Comparison of ENCODE assay signal across 9 mouse cellular contexts in the genomic region with DNA sequence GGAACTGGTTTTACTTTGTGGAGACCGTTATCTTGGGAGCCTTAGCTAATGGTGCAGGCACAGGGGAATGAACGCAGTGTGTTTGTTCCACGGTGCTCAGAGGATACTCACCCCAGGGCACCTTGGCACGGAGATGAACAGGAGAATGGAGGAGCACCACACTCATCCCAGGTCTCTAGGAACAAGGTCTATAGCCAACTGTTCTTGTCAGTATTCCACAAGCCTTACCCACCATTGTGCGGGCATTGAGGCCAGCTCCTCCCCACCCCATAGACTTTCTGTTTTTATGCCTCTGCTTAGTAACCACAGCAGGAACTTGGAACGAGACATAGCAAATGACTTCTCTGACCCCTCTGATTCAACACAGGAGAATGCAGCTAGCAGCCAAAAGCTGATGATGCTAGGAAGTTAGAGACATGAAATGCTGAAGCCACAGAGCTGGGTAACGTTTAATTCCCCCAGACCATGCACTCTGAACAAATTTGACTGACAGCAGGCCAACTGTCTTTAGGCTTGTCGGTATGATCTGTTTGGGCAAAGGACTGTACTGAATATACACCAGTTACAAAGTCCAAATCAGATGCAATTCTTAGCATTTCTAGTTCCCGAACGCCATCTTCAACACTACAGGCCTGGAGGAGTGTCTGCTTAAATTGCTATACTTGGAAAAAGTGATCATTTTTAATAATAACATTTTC.
DNase-seq lines count a peak whose midpoint lies in the region; ATAC-seq and TF ChIP-seq lines count a peak whose summit lies in the region.
"Had no signal": no experiment of that assay in that cellular context is flagged by ENCODE, and none has a peak within 500 bp of the region (broad histone marks: within the 10 kb centered on the region; RNA-seq: fewer than 3 reads in every experiment).

No protein-coding gene starts in this region.

- DNase-seq in liver, adult 2 months (ENCODE audit: extremely low read depth, low read depth, low spot score), result peak; percentile 2
- no peak for DNase-seq in liver, postnatal 0 days
- DNase-seq in forebrain, embryonic 14.5 days (ENCODE audit: low spot score), result no peak
- no peak for DNase-seq in hindbrain, embryonic 14.5 days (ENCODE audit: low spot score)
- peak; percentile 48 for DNase-seq in lung, postnatal 36 days
- DNase-seq in thymus, postnatal 36 days, result no peak
- DNase-seq in thymus, adult 2 months, result no peak
- DNase-seq in testis, postnatal 10 days (ENCODE audit: low spot score), result no peak

- H3K27ac ChIP-seq in liver, adult 2 months (replicated peaks; ENCODE audit: insufficient read depth, low read depth, low read length), result no peak overlapping the region
- H3K27ac ChIP-seq in liver, postnatal 0 days (ENCODE audit: low read depth), result no peak overlapping the region
- no peak overlapping the region for H3K27ac ChIP-seq in forebrain, embryonic 14.5 days (ENCODE audit: low read depth, low read length)
- H3K27ac ChIP-seq in hindbrain, embryonic 14.5 days, result peak overlapping the region; percentile 63
- H3K27ac ChIP-seq in thymus, adult 2 months (ENCODE audit: control insufficient read depth, insufficient read depth, low read length), result no peak overlapping the region
- H3K27ac ChIP-seq: liver, embryonic 14.5 days had no signal

- no peak for TF ChIP-seq CTCF in liver, adult 2 months (IDR thresholded peaks at IDR 0.05; ENCODE audit: low read depth, low read length)
- no peak for TF ChIP-seq CTCF in liver, postnatal 0 days (IDR thresholded peaks at IDR 0.05; ENCODE audit: low read depth)
- TF ChIP-seq CTCF in thymus, adult 2 months (IDR thresholded peaks at IDR 0.05; ENCODE audit: borderline replicate concordance, control insufficient read depth, extremely low read depth, insufficient read depth, low read length, poor library complexity), result no peak

- no peak overlapping the region for H3K9ac ChIP-seq in liver, adult 2 months (ENCODE audit: low read depth, low read length)
- H3K9ac ChIP-seq in liver, postnatal 0 days (replicated peaks), result no peak overlapping the region
- no peak overlapping the region for H3K9ac ChIP-seq in forebrain, embryonic 14.5 days (ENCODE audit: low read length)
- H3K9ac ChIP-seq in hindbrain, embryonic 14.5 days, result no peak overlapping the region
- H3K9ac ChIP-seq: liver, embryonic 14.5 days had no signal

- TF ChIP-seq EP300 in liver, postnatal 0 days (IDR thresholded peaks at IDR 0.05; ENCODE audit: low read depth), result no peak

- H3K79me2 ChIP-seq in liver, adult 2 months (ENCODE audit: control insufficient read depth, insufficient read depth, low read length), result no peaks in the 10 kb centered on the region

- no peaks in the 10 kb centered on the region for H3K9me3 ChIP-seq in liver, postnatal 0 days (ENCODE audit: low read length)
- H3K9me3 ChIP-seq in forebrain, embryonic 14.5 days (replicated peaks; ENCODE audit: control insufficient read depth, low read length), result no peaks in the 10 kb centered on the region
- no peaks in the 10 kb centered on the region for H3K9me3 ChIP-seq in hindbrain, embryonic 14.5 days (ENCODE audit: control insufficient read depth, low read length)

- H3K4me3 ChIP-seq in liver, adult 2 months (ENCODE audit: insufficient read depth, low read depth, low read length), result no peak overlapping the region
- H3K4me3 ChIP-seq in liver, postnatal 0 days (ENCODE audit: low read depth, low read length), result no peak overlapping the region
- no peak overlapping the region for H3K4me3 ChIP-seq in forebrain, embryonic 14.5 days (ENCODE audit: low read depth, low read length)
- H3K4me3 ChIP-seq in hindbrain, embryonic 14.5 days (replicated peaks; ENCODE audit: low read length), result no peak overlapping the region
- no peak overlapping the region for H3K4me3 ChIP-seq in thymus, adult 2 months (ENCODE audit: control insufficient read depth, insufficient read depth, low read length)

- 67% methylated on average over 10 of the region's 10 CpGs for WGBS in liver, adult 2 months
- WGBS in liver, postnatal 0 days (ENCODE audit: insufficient replicate concordance), result 48% methylated on average over 10 of the region's 10 CpGs
- 68% methylated on average over 10 of the region's 10 CpGs for WGBS in forebrain, embryonic 14.5 days
- 37% methylated on average over 10 of the region's 10 CpGs for WGBS in hindbrain, embryonic 14.5 days
- WGBS in thymus, adult 2 months, result 33% methylated on average over 10 of the region's 10 CpGs

- no peaks in the 10 kb centered on the region for H3K36me3 ChIP-seq in liver, adult 2 months (ENCODE audit: control insufficient read depth, insufficient read depth, low read length)
- no peaks in the 10 kb centered on the region for H3K36me3 ChIP-seq in liver, postnatal 0 days (replicated peaks; ENCODE audit: insufficient read depth, low read length)
- no peaks in the 10 kb centered on the region for H3K36me3 ChIP-seq in forebrain, embryonic 14.5 days (ENCODE audit: control insufficient read depth, insufficient read depth, low read length)
- H3K36me3 ChIP-seq in hindbrain, embryonic 14.5 days (replicated peaks; ENCODE audit: control insufficient read depth, insufficient read depth), result no peaks in the 10 kb centered on the region
- no peaks in the 10 kb centered on the region for H3K36me3 ChIP-seq in thymus, adult 2 months (ENCODE audit: control insufficient read depth, insufficient read depth, low read length)

- ATAC-seq in liver, postnatal 0 days, result no peak
- ATAC-seq in forebrain, embryonic 14.5 days, result peak; percentile 51
- peak; percentile 58; the same call in 1 of the 2 replicates for ATAC-seq in hindbrain, embryonic 14.5 days (ENCODE audit: low FRiP score)

- no peaks in the 10 kb centered on the region for H3K4me1 ChIP-seq in liver, adult 2 months (ENCODE audit: control insufficient read depth, insufficient read depth, low read length)
- no peaks in the 10 kb centered on the region for H3K4me1 ChIP-seq in liver, postnatal 0 days (ENCODE audit: insufficient read depth)
- H3K4me1 ChIP-seq in forebrain, embryonic 14.5 days (ENCODE audit: control insufficient read depth, insufficient read depth, low read length), result peaks cover 3% of the 10 kb centered on the region; the same call in 1 of the 2 replicates
- peaks cover 7% of the 10 kb centered on the region; the same call in 1 of the 2 replicates for H3K4me1 ChIP-seq in hindbrain, embryonic 14.5 days (replicated peaks; ENCODE audit: control insufficient read depth, insufficient read depth, low read length)
- no peaks in the 10 kb centered on the region for H3K4me1 ChIP-seq in thymus, adult 2 months (replicated peaks; ENCODE audit: control insufficient read depth, insufficient read depth, low read length)

- no peak for TF ChIP-seq POLR2A in liver, adult 2 months (IDR thresholded peaks at IDR 0.05; ENCODE audit: extremely low read depth, insufficient read depth, low read length)
- no peak for TF ChIP-seq POLR2A in thymus, adult 2 months (IDR thresholded peaks at IDR 0.05; ENCODE audit: control insufficient read depth, extremely low read depth, insufficient read depth, low read length, poor library complexity)

- no peaks in the 10 kb centered on the region for H3K27me3 ChIP-seq in liver, adult 2 months (ENCODE audit: control insufficient read depth, insufficient read depth, low read length)
- no peaks in the 10 kb centered on the region for H3K27me3 ChIP-seq in liver, postnatal 0 days (ENCODE audit: insufficient read depth, low read length)
- no peaks in the 10 kb centered on the region for H3K27me3 ChIP-seq in forebrain, embryonic 14.5 days (replicated peaks; ENCODE audit: control insufficient read depth, insufficient read depth, low read length)
- H3K27me3 ChIP-seq in hindbrain, embryonic 14.5 days (ENCODE audit: control insufficient read depth, insufficient read depth, low read length), result no peaks in the 10 kb centered on the region
- H3K27me3 ChIP-seq in thymus, adult 2 months (ENCODE audit: control insufficient read depth, insufficient read depth, low read length), result no peaks in the 10 kb centered on the region

- no peak overlapping the region for H3K4me2 ChIP-seq in liver, postnatal 0 days (ENCODE audit: low read depth, low read length)
- no peak overlapping the region for H3K4me2 ChIP-seq in forebrain, embryonic 14.5 days (ENCODE audit: low read length)
- H3K4me2 ChIP-seq in hindbrain, embryonic 14.5 days (replicated peaks), result peak overlapping the region; percentile 11; the same call in 1 of the 2 replicates

Comparison
In these comparisons a context has a peak if more than half of its experiments do, and no peak if none do; other contexts are left out.
1. DNase-seq: peak in liver, adult 2 months (single experiment) and lung, postnatal 36 days (single experiment); none in liver, postnatal 0 days (single experiment), forebrain, embryonic 14.5 days (single experiment), hindbrain, embryonic 14.5 days (single experiment), thymus, postnatal 36 days (0 of 2), thymus, adult 2 months (single experiment) and testis, postnatal 10 days (single experiment).